Mouse (Mus musculus): ENCODE measurements at regions not wholly inside any gene's neighbourhood (a gene's known extent, or its start where the extent isn't known, plus 50 kb on each side); places are given as distances from the start of the nearest gene placed in this dataset.

DNA sequence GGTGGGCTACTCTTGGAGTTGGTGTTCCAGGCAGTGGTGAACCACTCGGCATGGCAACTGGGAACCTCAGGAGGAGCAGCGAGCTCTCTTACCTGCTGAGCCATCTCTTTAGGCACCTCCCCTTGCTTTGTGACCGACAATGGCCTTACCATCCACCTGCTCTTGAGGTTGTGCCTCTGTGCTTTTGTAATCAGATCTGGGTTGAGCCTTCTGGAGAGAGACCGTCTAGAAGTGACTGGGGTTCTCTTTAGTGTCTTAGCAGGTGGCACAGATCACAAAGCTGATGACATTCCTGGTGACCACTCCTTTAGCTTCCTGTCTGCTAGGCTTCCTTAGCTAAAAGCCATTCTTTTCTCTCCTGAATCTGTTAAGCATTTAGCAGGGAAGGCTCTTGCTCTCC, 191.7 kb downstream of the Enc1 start:
- no peak for DNase-seq
- Histone ChIP-seq H3K4me3 (ENCODE audit: insufficient read depth, low read depth, low read length) (no peak overlapping the region), H3K27ac (ENCODE audit: insufficient read depth, low read depth, low read length) (no peak overlapping the region), H3K27me3 (replicated peaks; ENCODE audit: control insufficient read depth, insufficient read depth, low read length) (no peaks in the 10 kb centered on the region), H3K36me3 (ENCODE audit: control insufficient read depth, insufficient read depth, low read length) (no peaks in the 10 kb centered on the region), H3K4me1 (ENCODE audit: control insufficient read depth, insufficient read depth, low read length) (no peaks in the 10 kb centered on the region)
- WGBS = 61% methylated on average over 4 of the region's 4 CpGs
- no peak for TF ChIP-seq POLR2A (IDR thresholded peaks at IDR 0.05; ENCODE audit: low read depth, low read length)
- TF ChIP-seq CTCF (conservative IDR thresholded peaks at IDR 0.05; ENCODE audit: insufficient read depth, insufficient read length, low read depth, low read length) = no peak

DNA sequence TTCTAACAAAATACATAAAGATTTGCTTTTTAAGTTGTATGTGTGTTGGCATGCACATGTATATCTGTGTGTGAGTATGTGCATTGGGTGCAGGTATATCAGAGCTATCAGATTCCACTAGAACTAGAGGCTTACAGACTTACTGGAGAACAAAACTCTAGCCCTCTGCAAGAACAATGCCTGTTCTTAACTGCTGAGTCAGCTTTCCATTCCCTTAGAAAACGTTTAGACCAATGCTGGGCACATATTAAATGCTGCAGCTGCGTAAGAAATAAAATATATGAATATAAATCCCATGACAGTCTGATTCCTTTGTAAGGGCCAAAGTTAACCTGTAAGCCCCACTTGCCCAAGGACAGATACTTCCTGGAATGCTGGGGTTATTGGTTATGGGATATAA, 190.0 kb downstream of the Enc1 start:
- H3K27ac ChIP-seq (ENCODE audit: insufficient read depth, low read depth, low read length) = no peak overlapping the region
- TF ChIP-seq POLR2A (IDR thresholded peaks at IDR 0.05; ENCODE audit: low read depth, low read length) (no peak), CTCF (conservative IDR thresholded peaks at IDR 0.05; ENCODE audit: insufficient read depth, insufficient read length, low read depth, low read length) (no peak)
- WGBS = 60% methylated on average over 2 of the region's 2 CpGs

DNA sequence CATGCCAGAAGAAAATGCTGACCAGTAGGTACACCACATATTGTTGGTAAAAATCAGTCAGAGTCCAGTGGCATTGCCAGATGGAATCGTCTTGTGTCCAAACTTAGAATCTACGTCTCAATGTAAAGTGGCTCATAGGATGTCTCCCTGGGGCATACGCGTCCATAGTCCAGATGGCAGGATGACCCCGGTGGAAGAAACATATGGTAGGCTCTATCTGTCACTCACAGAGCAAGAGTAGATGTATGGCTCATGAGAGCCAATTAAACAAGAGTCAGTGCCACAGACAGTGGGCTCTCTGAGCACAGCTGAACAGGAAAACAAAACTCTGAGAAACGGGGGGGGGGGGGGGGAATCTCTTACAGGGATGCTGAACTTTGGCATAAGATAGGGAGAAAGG, 187.3 kb downstream of the Enc1 start:
- H3K36me3 ChIP-seq (ENCODE audit: control insufficient read depth, insufficient read depth, low read length) = no peaks in the 10 kb centered on the region
- DNase-seq = no peak
- no peak overlapping the region for H3K27ac ChIP-seq (ENCODE audit: insufficient read depth, low read depth, low read length)
- H3K27me3 ChIP-seq (replicated peaks; ENCODE audit: control insufficient read depth, insufficient read depth, low read length) = no peaks in the 10 kb centered on the region
- H3K4me1 ChIP-seq (ENCODE audit: control insufficient read depth, insufficient read depth, low read length) = no peaks in the 10 kb centered on the region
- no peak overlapping the region for H3K4me3 ChIP-seq (ENCODE audit: insufficient read depth, low read depth, low read length)
- TF ChIP-seq POLR2A (IDR thresholded peaks at IDR 0.05; ENCODE audit: low read depth, low read length) (no peak), CTCF (conservative IDR thresholded peaks at IDR 0.05; ENCODE audit: insufficient read depth, insufficient read length, low read depth, low read length) (no peak)
- 68% methylated on average over 6 of the region's 6 CpGs for WGBS

More for the DNA sequence above, 190.0 kb downstream of the Enc1 start:
- DNase-seq = no peak
- Histone ChIP-seq H3K4me3 (ENCODE audit: insufficient read depth, low read depth, low read length) (no peak overlapping the region), H3K27me3 (replicated peaks; ENCODE audit: control insufficient read depth, insufficient read depth, low read length) (no peaks in the 10 kb centered on the region), H3K4me1 (ENCODE audit: control insufficient read depth, insufficient read depth, low read length) (no peaks in the 10 kb centered on the region), H3K36me3 (ENCODE audit: control insufficient read depth, insufficient read depth, low read length) (no peaks in the 10 kb centered on the region)

DNA sequence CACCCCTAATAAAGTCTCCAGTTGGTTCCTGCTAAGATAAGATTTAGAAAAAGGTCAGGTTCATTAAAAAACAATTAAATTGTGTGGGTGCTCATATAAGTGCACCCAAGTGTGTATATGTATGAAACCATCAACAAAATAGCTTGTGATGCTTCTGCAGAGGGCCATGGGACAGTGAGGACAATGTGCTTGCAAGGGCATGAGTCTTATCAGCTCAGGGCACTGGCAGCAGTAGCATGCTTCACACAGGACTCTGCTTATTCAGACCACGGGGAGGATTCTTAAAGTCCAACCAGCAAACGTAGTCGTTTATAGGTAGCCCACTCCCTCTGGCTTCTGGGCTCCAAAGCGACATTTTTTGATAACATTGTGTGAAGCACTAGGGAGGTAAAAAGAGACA, 186.6 kb downstream of the Enc1 start:
- WGBS = 69% methylated on average over 4 of the region's 4 CpGs
- no peak for TF ChIP-seq POLR2A (IDR thresholded peaks at IDR 0.05; ENCODE audit: low read depth, low read length)
- TF ChIP-seq CTCF (conservative IDR thresholded peaks at IDR 0.05; ENCODE audit: insufficient read depth, insufficient read length, low read depth, low read length) = no peak
- no peaks in the 10 kb centered on the region for H3K27me3 ChIP-seq (replicated peaks; ENCODE audit: control insufficient read depth, insufficient read depth, low read length)
- no peak overlapping the region for H3K4me3 ChIP-seq (ENCODE audit: insufficient read depth, low read depth, low read length)
- H3K27ac ChIP-seq (ENCODE audit: insufficient read depth, low read depth, low read length) = no peak overlapping the region
- no peaks in the 10 kb centered on the region for H3K36me3 ChIP-seq (ENCODE audit: control insufficient read depth, insufficient read depth, low read length)
- H3K4me1 ChIP-seq (ENCODE audit: control insufficient read depth, insufficient read depth, low read length) = no peaks in the 10 kb centered on the region
- no peak for DNase-seq

DNA sequence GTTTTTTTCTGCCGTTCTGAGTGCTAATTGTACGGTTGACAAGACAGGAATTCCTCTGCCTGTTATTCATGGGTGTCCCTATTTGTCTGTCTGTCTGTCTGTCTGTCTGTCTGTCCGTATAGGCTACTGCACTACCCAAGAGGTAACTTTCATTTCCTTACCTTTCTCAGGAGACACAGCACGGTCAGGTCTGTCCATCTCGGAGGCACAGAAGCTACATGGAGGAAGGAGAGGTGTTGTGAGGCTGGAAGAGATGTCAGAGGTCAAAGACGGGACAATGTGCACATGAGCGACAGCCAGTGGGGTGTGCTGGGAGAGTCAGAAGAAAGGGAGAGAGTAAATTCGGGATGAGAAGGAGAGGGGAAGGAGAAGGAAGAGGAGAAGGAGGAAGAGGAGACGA, 184.8 kb downstream of the Enc1 start:
- Histone ChIP-seq H3K36me3 (ENCODE audit: control insufficient read depth, insufficient read depth, low read length) (no peaks in the 10 kb centered on the region), H3K27me3 (replicated peaks; ENCODE audit: control insufficient read depth, insufficient read depth, low read length) (no peaks in the 10 kb centered on the region), H3K4me3 (ENCODE audit: insufficient read depth, low read depth, low read length) (no peak overlapping the region), H3K4me1 (ENCODE audit: control insufficient read depth, insufficient read depth, low read length) (no peaks in the 10 kb centered on the region), H3K27ac (ENCODE audit: insufficient read depth, low read depth, low read length) (no peak overlapping the region)
- WGBS = 87% methylated on average over 9 of the region's 9 CpGs
- DNase-seq = no peak
- TF ChIP-seq POLR2A (IDR thresholded peaks at IDR 0.05; ENCODE audit: low read depth, low read length) = no peak
- TF ChIP-seq CTCF (conservative IDR thresholded peaks at IDR 0.05; ENCODE audit: insufficient read depth, insufficient read length, low read depth, low read length) = no peak

DNA sequence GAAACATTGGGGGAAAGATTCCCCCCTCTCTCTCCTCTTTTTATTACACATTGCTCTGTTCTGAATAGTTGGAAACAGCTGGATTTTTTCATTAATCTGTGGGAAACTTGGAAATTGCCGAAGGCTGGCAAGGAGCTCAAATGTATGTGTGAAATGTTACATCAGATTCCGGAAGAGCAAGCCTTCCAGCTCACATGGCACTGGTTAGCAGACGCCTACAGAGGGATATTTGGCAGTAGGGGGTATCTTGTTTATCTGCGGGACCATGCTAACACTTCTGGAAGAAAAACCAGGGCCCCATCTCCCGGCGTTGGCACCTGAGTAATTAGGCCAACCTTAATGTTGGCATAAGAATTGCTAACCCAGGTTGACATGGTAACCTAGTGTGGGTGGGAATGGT, 183.0 kb downstream of the Enc1 start:
- DNase-seq = no peak
- Histone ChIP-seq H3K4me1 (ENCODE audit: control insufficient read depth, insufficient read depth, low read length) (no peaks in the 10 kb centered on the region), H3K27me3 (replicated peaks; ENCODE audit: control insufficient read depth, insufficient read depth, low read length) (no peaks in the 10 kb centered on the region; the same call in 1 of the 2 replicates), H3K4me3 (ENCODE audit: insufficient read depth, low read depth, low read length) (no peak overlapping the region), H3K27ac (ENCODE audit: insufficient read depth, low read depth, low read length) (no peak overlapping the region), H3K36me3 (ENCODE audit: control insufficient read depth, insufficient read depth, low read length) (no peaks in the 10 kb centered on the region)
- 60% methylated on average over 6 of the region's 6 CpGs for WGBS
- TF ChIP-seq CTCF (conservative IDR thresholded peaks at IDR 0.05; ENCODE audit: insufficient read depth, insufficient read length, low read depth, low read length) = no peak
- no peak for TF ChIP-seq POLR2A (IDR thresholded peaks at IDR 0.05; ENCODE audit: low read depth, low read length)

DNA sequence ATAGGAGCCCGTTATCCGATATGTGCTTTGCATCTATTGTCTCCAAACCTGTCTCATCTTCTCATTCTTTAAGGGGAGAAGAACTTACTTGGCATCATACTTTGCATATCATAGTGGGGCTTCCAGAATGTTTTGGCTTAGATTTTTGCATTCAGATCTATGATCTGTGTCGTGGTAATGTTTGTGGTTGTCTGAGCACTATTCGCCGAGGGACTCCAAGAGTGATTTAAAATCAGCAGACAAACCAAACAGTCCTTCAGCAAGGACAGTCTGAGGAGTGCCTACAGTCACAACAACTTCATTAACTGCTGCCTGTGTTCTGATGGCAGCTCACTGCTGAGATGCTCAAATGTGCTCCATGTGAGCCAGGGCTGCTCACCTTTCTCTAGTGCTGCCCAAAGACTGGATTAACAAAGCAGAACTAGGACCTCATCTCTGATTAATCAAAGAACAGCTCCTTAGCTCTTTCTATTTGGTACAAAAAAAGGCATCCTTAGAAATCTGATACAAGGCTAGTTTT, 182.5 kb downstream of the Enc1 start:
- TF ChIP-seq POLR2A (IDR thresholded peaks at IDR 0.05; ENCODE audit: low read depth, low read length) = no peak
- TF ChIP-seq CTCF (conservative IDR thresholded peaks at IDR 0.05; ENCODE audit: insufficient read depth, insufficient read length, low read depth, low read length) = no peak
- no peak overlapping the region for H3K4me3 ChIP-seq (ENCODE audit: insufficient read depth, low read depth, low read length)
- no peak for DNase-seq
- H3K27ac ChIP-seq (ENCODE audit: insufficient read depth, low read depth, low read length) = no peak overlapping the region
- no peaks in the 10 kb centered on the region for H3K36me3 ChIP-seq (ENCODE audit: control insufficient read depth, insufficient read depth, low read length)
- no peaks in the 10 kb centered on the region; the same call in 1 of the 2 replicates for H3K27me3 ChIP-seq (replicated peaks; ENCODE audit: control insufficient read depth, insufficient read depth, low read length)
- H3K4me1 ChIP-seq (ENCODE audit: control insufficient read depth, insufficient read depth, low read length) = no peaks in the 10 kb centered on the region
- WGBS = 69% methylated on average over 5 of the region's 5 CpGs
